Mouse (Mus musculus) intestine, embryonic 15.5 days (tissue): Measurements from ENCODE around the gene Izumo1. TPM values are rescaled to one million over a fixed set of nuclear protein-coding genes. Genes with fewer than 3 reads are reported as not detected.

Experiments
- ATAC-seq: fragments of 200-750 bp; cut with Nextera tagmentation; 2 replicates; pipeline ENCODE4 v1.8.0; 2017; ENCODE audit warnings: moderate TSS enrichment, moderate library complexity
- H3K27ac ChIP-seq: fragments of 300-500 bp; sonication (generic); 2 replicates; pipeline ENCODE4 v1.5.1; 2015; ENCODE audit warnings: mild to moderate bottlenecking, inconsistent platforms
- H3K27me3 ChIP-seq: fragments of 300-500 bp; sonication (generic); replicated peaks from 2 replicates; pipeline ENCODE4 v1.6.1; 2015; ENCODE audit warnings: inconsistent platforms
- H3K36me3 ChIP-seq: fragments of 300-500 bp; sonication (generic); 2 replicates; pipeline ENCODE4 v1.6.1; 2015; ENCODE audit warnings: inconsistent platforms
- H3K4me1 ChIP-seq: fragments of 300-500 bp; sonication (generic); replicated peaks from 2 replicates; pipeline ENCODE4 v1.6.1; 2015; ENCODE audit warnings: inconsistent platforms
- H3K4me2 ChIP-seq: fragments of 300-500 bp; sonication (generic); replicated peaks from 2 replicates; pipeline ENCODE4 v1.6.1; 2015; ENCODE audit warnings: mild to moderate bottlenecking, inconsistent platforms
- H3K4me3 ChIP-seq: fragments of 300-500 bp; sonication (generic); replicated peaks from 2 replicates; pipeline ENCODE4 v1.5.1; 2015; ENCODE audit warnings: inconsistent platforms
- H3K9ac ChIP-seq: fragments of 300-500 bp; sonication (generic); 2 replicates; pipeline ENCODE4 v1.6.1; 2015; ENCODE audit warnings: inconsistent platforms
- H3K9me3 ChIP-seq: fragments of 300-500 bp; sonication (generic); 2 replicates; pipeline ENCODE4 v1.6.1; 2016; ENCODE audit warnings: inconsistent platforms
- WGBS: fragments of 180-500 bp; shearing (Covaris S2); methylation state at CpG from one replicate; pipeline ENCODE4 v1.1.7; 2015; 5-methylcytosine and 5-hydroxymethylcytosine counted together
- polyA plus RNA-seq: library from polyadenylated mRNA; unstranded; fragments of >200 nt; fragmentation: Nextera tagmentation; extraction: Ambion mirVana; gene quantifications from 2 replicates; pipeline ENCODE4 v1.2.1, GENCODE M21; 2015

Gene Izumo1
- polyA plus RNA-seq, 1 experiment from 2014 or later: not detected

- Histone ChIP-seq H3K36me3 (no peaks in the 10 kb centered on the region), H3K9ac (no peak overlapping the region), H3K27ac (no peak overlapping the region), H3K9me3 (no peaks in the 10 kb centered on the region), H3K4me3 (no peak overlapping the region), H3K4me1 (0 out of 2 replicates have a peak, but pooled peaks cover 6% of the 10 kb centered on the region), H3K27me3 (peaks cover 12% of the 10 kb centered on the region; the same call in 1 of the 2 replicates), H3K4me2 (no peak overlapping the region)
- ATAC-seq: no peak
- 50% methylated on average over 3 of the region's 3 CpGs for WGBS
Observed at GRCm38 (mm10) chr7:45624718-45625117, 3.1 kb downstream of the Izumo1 start.

GRCm38 (mm10) chr7:45625481-45625880 lies 3.9 kb downstream of the Izumo1 start:
- Histone ChIP-seq H3K4me3 (no peak overlapping the region), H3K36me3 (no peaks in the 10 kb centered on the region), H3K4me2 (no peak overlapping the region), H3K27me3 (peaks cover 12% of the 10 kb centered on the region; the same call in 1 of the 2 replicates), H3K27ac (no peak overlapping the region), H3K9ac (no peak overlapping the region), H3K9me3 (no peaks in the 10 kb centered on the region), H3K4me1 (0 out of 2 replicates have a peak, but pooled peaks cover 6% of the 10 kb centered on the region)
- WGBS: 86% methylated on average over 8 of the region's 8 CpGs
- ATAC-seq: no peak

- Histone ChIP-seq H3K4me2 (no peak overlapping the region), H3K4me3 (no peak overlapping the region), H3K4me1 (0 out of 2 replicates have a peak, but pooled peaks cover 6% of the 10 kb centered on the region), H3K9me3 (no peaks in the 10 kb centered on the region), H3K27me3 (peaks cover 12% of the 10 kb centered on the region; the same call in 1 of the 2 replicates), H3K9ac (no peak overlapping the region), H3K27ac (no peak overlapping the region), H3K36me3 (no peaks in the 10 kb centered on the region)
- 85% methylated on average over 7 of the region's 7 CpGs for WGBS
- ATAC-seq: no peak
Observed at GRCm38 (mm10) chr7:45626571-45627076, 5.0 kb downstream of the Izumo1 start.

GRCm38 (mm10) chr7:45627261-45627660 lies 5.7 kb downstream of the Izumo1 start, which contains the start of gene Rasip1:
TSS of gene Rasip1 (plus strand) at chr7:45627488.
- no peak for ATAC-seq
- peaks cover 12% of the 10 kb centered on the region; the same call in 1 of the 2 replicates for H3K27me3 ChIP-seq

GRCm38 (mm10) chr7:45628364-45629294 lies 7.0 kb downstream of the Izumo1 start:
- peak overlapping the region; percentile 58 for H3K27ac ChIP-seq
- ATAC-seq: peak; percentile 88
- under 1% methylated on average over 102 of the region's 105 CpGs for WGBS
- peak overlapping the region; percentile 57 for H3K4me3 ChIP-seq
- H3K9me3 ChIP-seq: no peaks in the 10 kb centered on the region
- H3K4me2 ChIP-seq: peak overlapping the region; percentile 98
- peak overlapping the region; percentile 66 for H3K9ac ChIP-seq
- no peaks in the 10 kb centered on the region for H3K36me3 ChIP-seq
- peaks cover 12% of the 10 kb centered on the region; the same call in 1 of the 2 replicates for H3K27me3 ChIP-seq
- H3K4me1 ChIP-seq: peaks cover 14% of the 10 kb centered on the region

More at GRCm38 (mm10) chr7:45627261-45627660, 5.7 kb downstream of the Izumo1 start, which contains the start of gene Rasip1:
- peaks cover 8% of the 10 kb centered on the region for H3K4me1 ChIP-seq
- peak within 1 kb of the TSS; percentile 66 for H3K9ac ChIP-seq
- no peaks in the 10 kb centered on the region for H3K9me3 ChIP-seq
- 78% methylated on average over 9 of the region's 9 CpGs for WGBS
- peak within 1 kb of the TSS; percentile 98 for H3K4me2 ChIP-seq
- no peaks in the 10 kb centered on the region for H3K36me3 ChIP-seq
- H3K4me3 ChIP-seq: peak within 1 kb of the TSS; percentile 57
- peak within 1 kb of the TSS; percentile 58; the same call in 1 of the 2 replicates for H3K27ac ChIP-seq

GRCm38 (mm10) chr7:45630064-45630907 lies 8.7 kb downstream of the Izumo1 start:
- Histone ChIP-seq H3K27me3 (peaks cover 12% of the 10 kb centered on the region; the same call in 1 of the 2 replicates), H3K9me3 (no peaks in the 10 kb centered on the region), H3K4me1 (peaks cover 14% of the 10 kb centered on the region), H3K4me3 (no peak overlapping the region), H3K36me3 (no peaks in the 10 kb centered on the region), H3K4me2 (no peak overlapping the region; the same call in 1 of the 2 replicates), H3K9ac (no peak overlapping the region), H3K27ac (no peak overlapping the region)
- WGBS: 75% methylated on average over 23 of the region's 23 CpGs
- ATAC-seq: no peak

GRCm38 (mm10) chr7:45632499-45632898 lies 10.9 kb downstream of the Izumo1 start:
- H3K9me3 ChIP-seq: no peaks in the 10 kb centered on the region
- ATAC-seq: no peak
- 23% methylated on average over 35 of the region's 35 CpGs for WGBS
- peaks cover 8% of the 10 kb centered on the region; the same call in 1 of the 2 replicates for H3K27me3 ChIP-seq
- H3K9ac ChIP-seq: peak overlapping the region; percentile 29
- H3K4me1 ChIP-seq: peaks cover 20% of the 10 kb centered on the region
- H3K4me2 ChIP-seq: peak overlapping the region; percentile 50
- H3K4me3 ChIP-seq: peak overlapping the region; percentile 5
- H3K36me3 ChIP-seq: peaks cover 3% of the 10 kb centered on the region; the same call in 1 of the 2 replicates
- no peak overlapping the region for H3K27ac ChIP-seq

GRCm38 (mm10) chr7:45634946-45635681 lies 13.5 kb downstream of the Izumo1 start:
- H3K36me3 ChIP-seq: peaks cover 3% of the 10 kb centered on the region; the same call in 1 of the 2 replicates
- H3K27ac ChIP-seq: 0 out of 2 replicates have a peak overlapping the region, but pooled peaks have one; percentile 36

GRCm38 (mm10) chr7:45635711-45636688 lies 14.4 kb downstream of the Izumo1 start:
- no peaks in the 10 kb centered on the region for H3K27me3 ChIP-seq
- no peak overlapping the region for H3K9ac ChIP-seq
- 72% methylated on average over 15 of the region's 15 CpGs for WGBS
- no peak overlapping the region for H3K4me3 ChIP-seq
- no peak for ATAC-seq
- no peak overlapping the region for H3K4me2 ChIP-seq
- peaks cover 27% of the 10 kb centered on the region for H3K4me1 ChIP-seq
- peak overlapping the region; percentile 36; the same call in 1 of the 2 replicates for H3K27ac ChIP-seq
- no peaks in the 10 kb centered on the region for H3K9me3 ChIP-seq
- H3K36me3 ChIP-seq: peaks cover 3% of the 10 kb centered on the region; the same call in 1 of the 2 replicates

More at GRCm38 (mm10) chr7:45634946-45635681, 13.5 kb downstream of the Izumo1 start:
- no peak overlapping the region for H3K9ac ChIP-seq
- no peak overlapping the region for H3K4me3 ChIP-seq
- no peaks in the 10 kb centered on the region for H3K9me3 ChIP-seq
- H3K27me3 ChIP-seq: no peaks in the 10 kb centered on the region; the same call in 1 of the 2 replicates
- 88% methylated on average over 11 of the region's 11 CpGs for WGBS
- no peak for ATAC-seq
- H3K4me1 ChIP-seq: peaks cover 20% of the 10 kb centered on the region
- no peak overlapping the region for H3K4me2 ChIP-seq

- WGBS: 93% methylated on average over 6 of the region's 6 CpGs
Observed at GRCm38 (mm10) chr7:45637710-45638109, 16.1 kb downstream of the Izumo1 start.

More at GRCm38 (mm10) chr7:45637710-45638109, 16.1 kb downstream of the Izumo1 start:
- H3K9ac ChIP-seq: no peak overlapping the region
- H3K27me3 ChIP-seq: no peaks in the 10 kb centered on the region
- H3K4me3 ChIP-seq: no peak overlapping the region
- H3K4me2 ChIP-seq: no peak overlapping the region
- ATAC-seq: no peak
- no peak overlapping the region for H3K27ac ChIP-seq
- H3K36me3 ChIP-seq: peaks cover 3% of the 10 kb centered on the region; the same call in 1 of the 2 replicates
- H3K4me1 ChIP-seq: peaks cover 37% of the 10 kb centered on the region
- no peaks in the 10 kb centered on the region for H3K9me3 ChIP-seq
